Mouse (Mus musculus): ENCODE data around the gene Alkbh3.

Alkbh3 gene

GRCm38 (mm10) chr2:94010335-94011291 is at the start of gene Alkbh3:
Gene Alkbh3 (minus strand): TSS chr2:94010807.
- DNase-seq (ENCODE audit: low spot score), result peak; percentile 89

- no peak for DNase-seq (ENCODE audit: low spot score)
These were observed 48.9 kb upstream of the Alkbh3 start for GRCm38 (mm10) chr2:94059459-94059858.

- no peak for DNase-seq (ENCODE audit: low spot score)
These were observed 44.2 kb upstream of the Alkbh3 start for GRCm38 (mm10) chr2:94054813-94055212.

- no peak for DNase-seq (ENCODE audit: low spot score)
These were observed 41.3 kb upstream of the Alkbh3 start for GRCm38 (mm10) chr2:94051952-94052351.

GRCm38 (mm10) chr2:94050901-94051300 is 40.3 kb upstream of the Alkbh3 start:
- no peak for DNase-seq (ENCODE audit: low spot score)

GRCm38 (mm10) chr2:94049471-94050176 is 39.0 kb upstream of the Alkbh3 start:
- DNase-seq (ENCODE audit: low spot score), result no peak

- DNase-seq (ENCODE audit: low spot score), result no peak
These were observed 38.3 kb upstream of the Alkbh3 start for GRCm38 (mm10) chr2:94048733-94049470.

- no peak for DNase-seq (ENCODE audit: low spot score)
These were observed 37.7 kb upstream of the Alkbh3 start for GRCm38 (mm10) chr2:94048271-94048670.

GRCm38 (mm10) chr2:94045411-94046090 is 34.9 kb upstream of the Alkbh3 start:
- DNase-seq (ENCODE audit: low spot score), result no peak

GRCm38 (mm10) chr2:94044174-94044573 is 33.6 kb upstream of the Alkbh3 start:
- no peak for DNase-seq (ENCODE audit: low spot score)

GRCm38 (mm10) chr2:94043662-94044061 is 33.1 kb upstream of the Alkbh3 start:
- DNase-seq (ENCODE audit: low spot score), result no peak

- DNase-seq (ENCODE audit: low spot score), result no peak
These were observed 31.9 kb upstream of the Alkbh3 start for GRCm38 (mm10) chr2:94042461-94042860.

- DNase-seq (ENCODE audit: low spot score), result no peak
These were observed 30.0 kb upstream of the Alkbh3 start for GRCm38 (mm10) chr2:94040391-94041125.

GRCm38 (mm10) chr2:94035428-94036331 is 25.1 kb upstream of the Alkbh3 start:
- DNase-seq (ENCODE audit: low spot score), result peak; percentile 57

GRCm38 (mm10) chr2:94030602-94031001 is 20.0 kb upstream of the Alkbh3 start:
- no peak for DNase-seq (ENCODE audit: low spot score)

- DNase-seq (ENCODE audit: low spot score), result no peak
These were observed 14.0 kb upstream of the Alkbh3 start for GRCm38 (mm10) chr2:94024637-94025036.

- peak; percentile 79 for DNase-seq (ENCODE audit: low spot score)
These were observed 8.3 kb downstream of the Alkbh3 start for GRCm38 (mm10) chr2:94002331-94002730.

GRCm38 (mm10) chr2:94001918-94002317 is 8.7 kb downstream of the Alkbh3 start:
- DNase-seq (ENCODE audit: low spot score), result no peak

GRCm38 (mm10) chr2:94001411-94001810 is 9.2 kb downstream of the Alkbh3 start:
- DNase-seq (ENCODE audit: low spot score), result no peak

GRCm38 (mm10) chr2:93996254-93996653 is 14.4 kb downstream of the Alkbh3 start, which contains the start of gene Gm27027:
Gene Gm27027 (minus strand): TSS chr2:93996354.
- no peak for DNase-seq (ENCODE audit: low spot score)

Data from ovary, postnatal 36 days (tissue).